Mouse (Mus musculus) cerebellum, adult 2 months (tissue): ENCODE measurements around the gene Fosl1.

Source experiments
- CTCF ChIP-seq: fragments of 200-500 bp; IDR thresholded peaks from 2 replicates; pipeline ENCODE4 v1.5.1; 2011; ENCODE audit warnings: low read depth, mild to moderate bottlenecking, control low read depth, low read length, moderate library complexity, borderline replicate concordance; ENCODE audit not compliant: insufficient read depth
- POLR2A ChIP-seq: fragments of 200-500 bp; IDR thresholded peaks from 2 replicates; pipeline ENCODE4 v1.6.1; 2011; ENCODE audit warnings: low read length, control low read depth, borderline replicate concordance; ENCODE audit not compliant: insufficient read depth

GRCm38 (mm10) chr19:5500330-5500875 is 53.1 kb downstream of the Fosl1 start:
- TF ChIP-seq CTCF (no peak), POLR2A (no peak)
